11 mouse cellular contexts compared by ENCODE assay signal in the genomic region with DNA sequence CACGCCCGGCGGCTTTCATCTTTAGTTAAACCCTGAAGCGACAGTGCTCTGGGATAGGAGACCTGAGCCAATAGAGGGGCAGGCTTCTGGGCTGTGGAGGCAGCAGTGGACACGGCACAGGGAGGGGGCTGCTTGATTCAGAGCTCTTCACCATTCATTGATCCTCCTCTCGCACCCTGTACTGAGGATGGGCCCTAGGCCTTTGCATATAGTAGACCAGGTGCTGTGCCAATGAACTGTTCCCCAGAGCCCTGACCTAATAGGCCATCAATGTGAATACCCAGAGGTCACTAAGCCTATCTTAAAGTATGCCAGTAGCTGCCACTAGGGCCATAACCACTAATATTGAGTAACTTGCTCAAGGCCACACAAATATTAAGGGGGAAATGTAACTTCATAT. TPM values are rescaled to one million over a fixed set of nuclear protein-coding genes. Genes with fewer than 3 reads are reported as not detected.
DNase-seq lines count a peak whose midpoint lies in the region; ATAC-seq and TF ChIP-seq lines count a peak whose summit lies in the region.
"Had no signal": no experiment of that assay in that cellular context is flagged by ENCODE, and none has a peak within 500 bp of the region (broad histone marks: within the 10 kb centered on the region; RNA-seq: fewer than 3 reads in every experiment).

No protein-coding gene starts in this region.

- no peak overlapping the region for H3K4me2 ChIP-seq in kidney, postnatal 0 days (ENCODE audit: low read length)
- 0 out of 2 replicates have a peak overlapping the region, but pooled peaks have one; percentile 56 for H3K4me2 ChIP-seq in embryonic facial prominence, embryonic 13.5 days
- peak overlapping the region; percentile 61 for H3K4me2 ChIP-seq in hindbrain, embryonic 12.5 days (replicated peaks)
- H3K4me2 ChIP-seq in midbrain, embryonic 13.5 days (replicated peaks): peak overlapping the region; percentile 64

- H3K4me1 ChIP-seq in kidney, postnatal 0 days (replicated peaks; ENCODE audit: insufficient read depth, low read length): no peaks in the 10 kb centered on the region
- H3K4me1 ChIP-seq in kidney, adult 2 months (ENCODE audit: control insufficient read depth, insufficient read depth, low read length): no peaks in the 10 kb centered on the region
- H3K4me1 ChIP-seq in embryonic facial prominence, embryonic 13.5 days: peaks cover 13% of the 10 kb centered on the region
- peaks cover 16% of the 10 kb centered on the region for H3K4me1 ChIP-seq in hindbrain, embryonic 12.5 days
- H3K4me1 ChIP-seq in midbrain, embryonic 13.5 days (replicated peaks): peaks cover 14% of the 10 kb centered on the region

- DNase-seq in kidney, postnatal 0 days (ENCODE audit: low spot score): no peak
- no peak for DNase-seq in kidney, adult 2 months
- DNase-seq in gastrocnemius, adult 2 months: no peak
- no peak for DNase-seq in ovary, postnatal 14 days (ENCODE audit: low spot score)
- DNase-seq: gastrocnemius, postnatal 14 days had no signal

- peaks cover 19% of the 10 kb centered on the region; the same call in 1 of the 2 replicates for H3K27me3 ChIP-seq in kidney, postnatal 0 days (ENCODE audit: insufficient read depth, low read length)
- no peaks in the 10 kb centered on the region for H3K27me3 ChIP-seq in kidney, adult 2 months (replicated peaks; ENCODE audit: control insufficient read depth, insufficient read depth, low read length)
- peaks cover 45% of the 10 kb centered on the region for H3K27me3 ChIP-seq in embryonic facial prominence, embryonic 13.5 days
- H3K27me3 ChIP-seq in hindbrain, embryonic 12.5 days: peaks cover 51% of the 10 kb centered on the region
- H3K27me3 ChIP-seq in midbrain, embryonic 13.5 days: peaks cover 47% of the 10 kb centered on the region

- H3K9ac ChIP-seq in kidney, postnatal 0 days (ENCODE audit: low read depth, low read length): no peak overlapping the region
- no peak overlapping the region for H3K9ac ChIP-seq in embryonic facial prominence, embryonic 13.5 days
- H3K9ac ChIP-seq in hindbrain, embryonic 12.5 days: no peak overlapping the region
- no peak overlapping the region for H3K9ac ChIP-seq in midbrain, embryonic 13.5 days (replicated peaks)
- H3K9ac ChIP-seq: heart, embryonic 15.5 days; stomach, embryonic 15.5 days had no signal

- H3K36me3 ChIP-seq in kidney, postnatal 0 days (ENCODE audit: insufficient read depth, low read length): peaks cover 9% of the 10 kb centered on the region; the same call in 1 of the 2 replicates
- H3K36me3 ChIP-seq in kidney, adult 2 months (ENCODE audit: control insufficient read depth, insufficient read depth, low read length): 0 out of 2 replicates have a peak, but pooled peaks cover 1% of the 10 kb centered on the region
- peaks cover 31% of the 10 kb centered on the region for H3K36me3 ChIP-seq in embryonic facial prominence, embryonic 13.5 days
- peaks cover 11% of the 10 kb centered on the region; the same call in 1 of the 2 replicates for H3K36me3 ChIP-seq in hindbrain, embryonic 12.5 days
- peaks cover 34% of the 10 kb centered on the region for H3K36me3 ChIP-seq in midbrain, embryonic 13.5 days

- no peak for TF ChIP-seq CTCF in kidney, postnatal 0 days (IDR thresholded peaks at IDR 0.05; ENCODE audit: low read depth)
- TF ChIP-seq CTCF in kidney, adult 2 months (conservative IDR thresholded peaks at IDR 0.05; ENCODE audit: insufficient read depth, insufficient read length, low read depth, low read length): no peak
- no peak for TF ChIP-seq CTCF in gastrocnemius, adult 2 months (IDR thresholded peaks at IDR 0.05)

- no peaks in the 10 kb centered on the region for H3K9me3 ChIP-seq in kidney, postnatal 0 days (replicated peaks; ENCODE audit: low read length)
- no peaks in the 10 kb centered on the region for H3K9me3 ChIP-seq in embryonic facial prominence, embryonic 13.5 days
- no peaks in the 10 kb centered on the region for H3K9me3 ChIP-seq in hindbrain, embryonic 12.5 days (replicated peaks)
- H3K9me3 ChIP-seq in midbrain, embryonic 13.5 days: no peaks in the 10 kb centered on the region
- H3K9me3 ChIP-seq: heart, embryonic 15.5 days; stomach, embryonic 15.5 days had no signal

- peak; percentile 18 for ATAC-seq in kidney, postnatal 0 days (replicated peaks; ENCODE audit: low FRiP score, low read depth)
- ATAC-seq in embryonic facial prominence, embryonic 13.5 days (ENCODE audit: insufficient number of reproducible peaks, insufficient read depth, low FRiP score, low TSS enrichment, low read depth): no peak
- peak; percentile 43; the same call in 1 of the 2 replicates for ATAC-seq in hindbrain, embryonic 12.5 days (ENCODE audit: low FRiP score)
- ATAC-seq in midbrain, embryonic 13.5 days: peak; percentile 34; the same call in 1 of the 2 replicates
- no peak for ATAC-seq in monocyte, adult 5-6 weeks (replicated peaks; ENCODE audit: insufficient number of reproducible peaks, low FRiP score, low TSS enrichment, poor library complexity, severe bottlenecking)

- intact Hi-C loops in gastrocnemius, adult 2 months (cut with DNase I): no loop called here

- no peak for TF ChIP-seq POLR2A in kidney, adult 2 months (IDR thresholded peaks at IDR 0.05; ENCODE audit: low read depth, low read length)

- no peak overlapping the region for H3K4me3 ChIP-seq in kidney, postnatal 0 days (replicated peaks; ENCODE audit: low read depth, low read length)
- H3K4me3 ChIP-seq in kidney, adult 2 months (ENCODE audit: insufficient read depth, low read depth, low read length): no peak overlapping the region
- H3K4me3 ChIP-seq in embryonic facial prominence, embryonic 13.5 days: no peak overlapping the region
- H3K4me3 ChIP-seq in hindbrain, embryonic 12.5 days: 0 out of 2 replicates have a peak overlapping the region, but pooled peaks have one; percentile 31
- H3K4me3 ChIP-seq in midbrain, embryonic 13.5 days (replicated peaks): no peak overlapping the region
- no peak overlapping the region for H3K4me3 ChIP-seq in gastrocnemius, adult 2 months

- H3K27ac ChIP-seq in kidney, postnatal 0 days: no peak overlapping the region
- no peak overlapping the region for H3K27ac ChIP-seq in kidney, adult 2 months (ENCODE audit: insufficient read depth, low read depth, low read length)
- H3K27ac ChIP-seq in embryonic facial prominence, embryonic 13.5 days: no peak overlapping the region
- no peak overlapping the region for H3K27ac ChIP-seq in hindbrain, embryonic 12.5 days
- H3K27ac ChIP-seq in midbrain, embryonic 13.5 days: no peak overlapping the region
- no peak overlapping the region for H3K27ac ChIP-seq in gastrocnemius, adult 2 months
- H3K27ac ChIP-seq: heart, embryonic 15.5 days; stomach, embryonic 15.5 days had no signal

- 67% methylated on average over 6 of the region's 6 CpGs for WGBS in kidney, postnatal 0 days
- 75% methylated on average over 6 of the region's 6 CpGs for WGBS in kidney, adult 2 months
- 65% methylated on average over 6 of the region's 6 CpGs for WGBS in embryonic facial prominence, embryonic 13.5 days
- whole genome bisulfite sequencing in hindbrain, embryonic 12.5 days: 62% methylated on average over 6 of the region's 6 CpGs
- WGBS in midbrain, embryonic 13.5 days: 68% methylated on average over 6 of the region's 6 CpGs

RNA-seq across cellular contexts. Expression of a gene that starts 0.4 kb away (rescaled TPM):
- polyA plus RNA-seq in kidney, postnatal 0 days (2015; fragmentation: Nextera tagmentation; extraction: Ambion mirVana): not detected in 2 replicates
- polyA plus RNA-seq in kidney, adult 2 months (2012; rRNA removed): 0.15 and 1.3 TPM in 2 replicates
- polyA plus RNA-seq in embryonic facial prominence, embryonic 13.5 days (2015; fragmentation: Nextera tagmentation; extraction: Ambion mirVana): 0.06 and 0.37 TPM in 2 replicates
- polyA plus RNA-seq in hindbrain, embryonic 12.5 days (2016; fragmentation: Nextera tagmentation; extraction: Ambion mirVana): 0.39 and 0.42 TPM in 2 replicates
- polyA plus RNA-seq in midbrain, embryonic 13.5 days (2015; fragmentation: Nextera tagmentation; extraction: Ambion mirVana): 0.58 and 0.71 TPM in 2 replicates
- total RNA-seq in gastrocnemius, adult 2 months (2021): not detected
- total RNA-seq in monocyte, adult 5-6 weeks (2017): 0.19 to 0.75 TPM in 2 of 3 replicates, not detected in the other
- polyA plus RNA-seq: heart, embryonic 15.5 days had no signal

RNA-seq across cellular contexts. Expression of a gene that starts 25.3 kb away (rescaled TPM):
- polyA plus RNA-seq in kidney, postnatal 0 days (2015; fragmentation: Nextera tagmentation; extraction: Ambion mirVana): 12.2 and 12.5 TPM in 2 replicates
- 13.2 and 13.5 TPM in 2 replicates for polyA plus RNA-seq in kidney, adult 2 months (2012; rRNA removed)
- 19.1 and 20.4 TPM in 2 replicates for polyA plus RNA-seq in embryonic facial prominence, embryonic 13.5 days (2015; fragmentation: Nextera tagmentation; extraction: Ambion mirVana)
- polyA plus RNA-seq in hindbrain, embryonic 12.5 days (2016; fragmentation: Nextera tagmentation; extraction: Ambion mirVana): 28.2 and 28.4 TPM in 2 replicates
- 19.4 and 21.4 TPM in 2 replicates for polyA plus RNA-seq in midbrain, embryonic 13.5 days (2015; fragmentation: Nextera tagmentation; extraction: Ambion mirVana)
- total RNA-seq in gastrocnemius, adult 2 months (2021): 10 to 100 TPM; 10.2 to 10.3 TPM
- 77.8 to 91.4 TPM (median 83.9 TPM) in 3 replicates for total RNA-seq in monocyte, adult 5-6 weeks (2017)

RNA-seq across cellular contexts. Expression of a gene that starts 44.0 kb away (rescaled TPM):
- polyA plus RNA-seq in kidney, postnatal 0 days (2015; fragmentation: Nextera tagmentation; extraction: Ambion mirVana): 30.5 and 33.7 TPM in 2 replicates
- 43.6 and 56.9 TPM in 2 replicates for polyA plus RNA-seq in kidney, adult 2 months (2012; rRNA removed)
- 31.6 and 37.2 TPM in 2 replicates for polyA plus RNA-seq in embryonic facial prominence, embryonic 13.5 days (2015; fragmentation: Nextera tagmentation; extraction: Ambion mirVana)
- 43.3 and 43.8 TPM in 2 replicates for polyA plus RNA-seq in hindbrain, embryonic 12.5 days (2016; fragmentation: Nextera tagmentation; extraction: Ambion mirVana)
- 40.4 and 45.0 TPM in 2 replicates for polyA plus RNA-seq in midbrain, embryonic 13.5 days (2015; fragmentation: Nextera tagmentation; extraction: Ambion mirVana)
- 10 to 100 TPM; 14.9 to 16.0 TPM for total RNA-seq in gastrocnemius, adult 2 months (2021)
- 40.8 to 50.3 TPM (median 42.0 TPM) in 3 replicates for total RNA-seq in monocyte, adult 5-6 weeks (2017)

RNA-seq across cellular contexts. Expression of a gene that starts 45.1 kb away (rescaled TPM):
- 14.0 TPM in 2 replicates for polyA plus RNA-seq in kidney, postnatal 0 days (2015; fragmentation: Nextera tagmentation; extraction: Ambion mirVana)
- 16.4 and 19.4 TPM in 2 replicates for polyA plus RNA-seq in kidney, adult 2 months (2012; rRNA removed)
- polyA plus RNA-seq in embryonic facial prominence, embryonic 13.5 days (2015; fragmentation: Nextera tagmentation; extraction: Ambion mirVana): 13.6 and 13.9 TPM in 2 replicates
- polyA plus RNA-seq in hindbrain, embryonic 12.5 days (2016; fragmentation: Nextera tagmentation; extraction: Ambion mirVana): 11.1 and 12.0 TPM in 2 replicates
- 9.5 and 9.9 TPM in 2 replicates for polyA plus RNA-seq in midbrain, embryonic 13.5 days (2015; fragmentation: Nextera tagmentation; extraction: Ambion mirVana)
- 1 to 10 TPM; 3.9 to 5.2 TPM for total RNA-seq in gastrocnemius, adult 2 months (2021)
- total RNA-seq in monocyte, adult 5-6 weeks (2017): 6.4 to 12.2 TPM (median 9.2 TPM) in 3 replicates

Comparison
In these comparisons a context has a peak if more than half of its experiments do, and no peak if none do; other contexts are left out.
1. ATAC-seq: peak in kidney, postnatal 0 days (single experiment), hindbrain, embryonic 12.5 days (single experiment) and midbrain, embryonic 13.5 days (single experiment); none in embryonic facial prominence, embryonic 13.5 days (single experiment) and monocyte, adult 5-6 weeks (single experiment).